Mouse (Mus musculus) heart, embryonic 13.5 days (tissue): ENCODE measurements around the gene Ncdn. TPM values are rescaled to one million over a fixed set of nuclear protein-coding genes. Genes with fewer than 3 reads are reported as not detected.

Experiments used
- ATAC-seq: fragments of 200-750 bp; cut with Nextera tagmentation; 2 replicates; pipeline ENCODE4 v1.8.0; 2017; ENCODE audit warnings: moderate TSS enrichment; ENCODE audit not compliant: insufficient number of reproducible peaks, low FRiP score, low TSS enrichment; ENCODE audit errors: extremely low read depth
- H3K27ac ChIP-seq: fragments of 300-500 bp; sonication (generic); replicated peaks from 2 replicates; pipeline ENCODE4 v1.5.1; 2015; ENCODE audit warnings: moderate library complexity, mild to moderate bottlenecking, inconsistent platforms
- H3K27me3 ChIP-seq: fragments of 300-500 bp; sonication (generic); replicated peaks from 2 replicates; pipeline ENCODE4 v1.6.1; 2015; ENCODE audit warnings: mild to moderate bottlenecking, inconsistent platforms
- H3K36me3 ChIP-seq: fragments of 300-500 bp; sonication (generic); 2 replicates; pipeline ENCODE4 v1.6.1; 2015; ENCODE audit warnings: mild to moderate bottlenecking, inconsistent platforms
- H3K4me1 ChIP-seq: fragments of 300-500 bp; sonication (generic); 2 replicates; pipeline ENCODE4 v1.6.1; 2015; ENCODE audit warnings: inconsistent platforms
- H3K4me2 ChIP-seq: fragments of 300-500 bp; sonication (generic); 2 replicates; pipeline ENCODE4 v1.6.1; 2015; ENCODE audit warnings: inconsistent platforms, mild to moderate bottlenecking, moderate library complexity
- H3K4me3 ChIP-seq: fragments of 300-500 bp; sonication (generic); 2 replicates; pipeline ENCODE4 v1.5.1; 2015; ENCODE audit warnings: moderate library complexity, mild to moderate bottlenecking, inconsistent platforms
- H3K9ac ChIP-seq: fragments of 300-500 bp; sonication (generic); 2 replicates; pipeline ENCODE4 v1.6.1; 2015; ENCODE audit warnings: inconsistent platforms, mild to moderate bottlenecking, moderate library complexity
- H3K9me3 ChIP-seq: fragments of 300-500 bp; sonication (generic); 2 replicates; pipeline ENCODE4 v1.6.1; 2016; ENCODE audit warnings: inconsistent platforms
- WGBS: fragments of 180-500 bp; shearing (Covaris S2); methylation state at CpG from one replicate; pipeline ENCODE4 v1.1.7; 2015; ENCODE audit warnings: mixed read lengths; 5-methylcytosine and 5-hydroxymethylcytosine counted together
- polyA plus RNA-seq: library from polyadenylated mRNA; unstranded; fragments of >200 nt; fragmentation: Nextera tagmentation; extraction: Ambion mirVana; gene quantifications from 2 replicates; pipeline ENCODE4 v1.2.1, GENCODE M21; 2015

The Ncdn gene
- 23.0 and 23.4 TPM in 2 replicates for polyA plus RNA-seq

GRCm38 (mm10) chr4:126753268-126754230 lies at the start of gene Ncdn, which contains the start of gene AU040320:
Ncdn (minus strand) TSS chr4:126753438.
AU040320 (plus strand) TSS chr4:126753544.
- peaks cover 34% of the 10 kb centered on the region for H3K36me3 ChIP-seq
- peaks cover 52% of the 10 kb centered on the region for H3K4me1 ChIP-seq
- H3K9me3 ChIP-seq = no peaks in the 10 kb centered on the region
- ATAC-seq = peak; percentile 99
- peak within 1 kb of the TSS; percentile 100 for H3K4me2 ChIP-seq
- no peaks in the 10 kb centered on the region for H3K27me3 ChIP-seq
- peak within 1 kb of the TSS; percentile 89 for H3K9ac ChIP-seq
- peak within 1 kb of the TSS; percentile 95 for H3K27ac ChIP-seq
- peak within 1 kb of the TSS; percentile 98 for H3K4me3 ChIP-seq
- under 1% methylated on average over 70 of the region's 71 CpGs for WGBS

GRCm38 (mm10) chr4:126802174-126802573 lies 48.9 kb upstream of the Ncdn start:
- WGBS = 88% methylated on average over 8 of the region's 8 CpGs
- H3K9ac ChIP-seq = no peak overlapping the region
- H3K4me2 ChIP-seq = no peak overlapping the region
- ATAC-seq = no peak
- no peak overlapping the region for H3K27ac ChIP-seq
- peaks cover 30% of the 10 kb centered on the region for H3K4me1 ChIP-seq
- no peak overlapping the region for H3K4me3 ChIP-seq
- no peaks in the 10 kb centered on the region for H3K27me3 ChIP-seq
- H3K36me3 ChIP-seq = no peaks in the 10 kb centered on the region
- H3K9me3 ChIP-seq = no peaks in the 10 kb centered on the region

- 86% methylated on average over 7 of the region's 7 CpGs for WGBS
- Histone ChIP-seq H3K36me3 (peaks cover 53% of the 10 kb centered on the region), H3K4me1 (no peaks in the 10 kb centered on the region), H3K27ac (no peak overlapping the region), H3K4me2 (no peak overlapping the region), H3K4me3 (no peak overlapping the region), H3K9me3 (no peaks in the 10 kb centered on the region), H3K9ac (no peak overlapping the region), H3K27me3 (no peaks in the 10 kb centered on the region)
- ATAC-seq = no peak
Measured at GRCm38 (mm10) chr4:126792341-126793102, 39.3 kb upstream of the Ncdn start.

- Histone ChIP-seq H3K27ac (no peak overlapping the region), H3K9ac (no peak overlapping the region), H3K9me3 (no peaks in the 10 kb centered on the region), H3K4me3 (no peak overlapping the region), H3K27me3 (no peaks in the 10 kb centered on the region), H3K4me2 (no peak overlapping the region), H3K36me3 (0 out of 2 replicates have a peak, but pooled peaks cover 3% of the 10 kb centered on the region), H3K4me1 (peaks cover 22% of the 10 kb centered on the region)
- 76% methylated on average over 8 of the region's 8 CpGs for WGBS
- ATAC-seq = no peak
Measured at GRCm38 (mm10) chr4:126782996-126783395, 29.8 kb upstream of the Ncdn start.

- Histone ChIP-seq H3K27ac (no peak overlapping the region), H3K36me3 (no peaks in the 10 kb centered on the region), H3K4me1 (peaks cover 22% of the 10 kb centered on the region), H3K9me3 (no peaks in the 10 kb centered on the region), H3K9ac (no peak overlapping the region), H3K27me3 (no peaks in the 10 kb centered on the region), H3K4me2 (no peak overlapping the region), H3K4me3 (no peak overlapping the region)
- ATAC-seq = no peak
- 87% methylated on average over 8 of the region's 8 CpGs for WGBS
Measured at GRCm38 (mm10) chr4:126782512-126782911, 29.3 kb upstream of the Ncdn start.

GRCm38 (mm10) chr4:126781871-126782270 lies 28.6 kb upstream of the Ncdn start:
- Histone ChIP-seq H3K27me3 (no peaks in the 10 kb centered on the region), H3K36me3 (no peaks in the 10 kb centered on the region), H3K4me1 (peaks cover 22% of the 10 kb centered on the region), H3K9ac (no peak overlapping the region), H3K9me3 (no peaks in the 10 kb centered on the region), H3K4me2 (no peak overlapping the region), H3K4me3 (no peak overlapping the region), H3K27ac (no peak overlapping the region)
- no peak for ATAC-seq
- WGBS = 85% methylated on average over 3 of the region's 3 CpGs

GRCm38 (mm10) chr4:126779826-126780775 lies 26.9 kb upstream of the Ncdn start:
- 61% methylated on average over 12 of the region's 12 CpGs for WGBS
- no peak for ATAC-seq

GRCm38 (mm10) chr4:126779148-126779581 lies 25.9 kb upstream of the Ncdn start:
- 40% methylated on average over 8 of the region's 8 CpGs for WGBS
- no peak overlapping the region for H3K4me3 ChIP-seq
- peaks cover 22% of the 10 kb centered on the region for H3K4me1 ChIP-seq
- no peak for ATAC-seq
- H3K27me3 ChIP-seq = no peaks in the 10 kb centered on the region
- H3K4me2 ChIP-seq = peak overlapping the region; percentile 46
- peak overlapping the region; percentile 45; the same call in 1 of the 2 replicates for H3K27ac ChIP-seq
- H3K9ac ChIP-seq = 0 out of 2 replicates have a peak overlapping the region, but pooled peaks have one; percentile 61
- H3K9me3 ChIP-seq = no peaks in the 10 kb centered on the region
- no peaks in the 10 kb centered on the region for H3K36me3 ChIP-seq

More at GRCm38 (mm10) chr4:126779826-126780775, 26.9 kb upstream of the Ncdn start:
- H3K36me3 ChIP-seq = no peaks in the 10 kb centered on the region
- H3K27ac ChIP-seq = no peak overlapping the region
- peak overlapping the region; percentile 46; the same call in 1 of the 2 replicates for H3K4me2 ChIP-seq
- no peaks in the 10 kb centered on the region for H3K27me3 ChIP-seq
- H3K4me3 ChIP-seq = no peak overlapping the region
- H3K9me3 ChIP-seq = no peaks in the 10 kb centered on the region
- H3K9ac ChIP-seq = peak overlapping the region; percentile 14; the same call in 1 of the 2 replicates
- H3K4me1 ChIP-seq = peaks cover 22% of the 10 kb centered on the region

- WGBS = 63% methylated on average over 1 of the region's 1 CpGs
- peaks cover 17% of the 10 kb centered on the region for H3K4me1 ChIP-seq
- no peak overlapping the region for H3K4me2 ChIP-seq
- no peak overlapping the region for H3K9ac ChIP-seq
- no peak overlapping the region for H3K4me3 ChIP-seq
- no peaks in the 10 kb centered on the region for H3K27me3 ChIP-seq
- peaks cover 5% of the 10 kb centered on the region; the same call in 1 of the 2 replicates for H3K36me3 ChIP-seq
- no peaks in the 10 kb centered on the region for H3K9me3 ChIP-seq
- ATAC-seq = no peak
- H3K27ac ChIP-seq = no peak overlapping the region
Measured at GRCm38 (mm10) chr4:126775182-126775581, 21.9 kb upstream of the Ncdn start.

- no peaks in the 10 kb centered on the region for H3K9me3 ChIP-seq
- WGBS = 87% methylated on average over 6 of the region's 6 CpGs
- H3K4me2 ChIP-seq = no peak overlapping the region
- H3K27ac ChIP-seq = no peak overlapping the region
- H3K4me1 ChIP-seq = peaks cover 4% of the 10 kb centered on the region
- no peak overlapping the region for H3K9ac ChIP-seq
- no peaks in the 10 kb centered on the region for H3K27me3 ChIP-seq
- H3K36me3 ChIP-seq = peaks cover 10% of the 10 kb centered on the region; the same call in 1 of the 2 replicates
- H3K4me3 ChIP-seq = no peak overlapping the region
- no peak for ATAC-seq
Measured at GRCm38 (mm10) chr4:126773871-126774270, 20.6 kb upstream of the Ncdn start.
